Mouse (Mus musculus) gastrocnemius, postnatal 25 days (tissue): ENCODE results near the gene Xpo4. TPM values are rescaled to one million over a fixed set of nuclear protein-coding genes. Genes with fewer than 3 reads are reported as not detected.

ENCODE experiments used
- DNase-seq: peaks from one replicate; pipeline ENCODE4 v3.0.0; 2022
- total RNA-seq, 2 experiments: library from RNA; stranded (reverse); gene quantifications; 1 replicate in 1 of 2; 2 replicates in 1 of 2; pipeline ENCODE4 v1.2.3; 2021

The Xpo4 gene
- total RNA-seq, 2 experiments from 2014 or later = 6.4 to 10.1 TPM

- DNase-seq = no peak
Observed at GRCm38 (mm10) chr14:57606663-57607365, 58.4 kb downstream of the Xpo4 start.

GRCm38 (mm10) chr14:57593279-57593678 is 72.0 kb downstream of the Xpo4 start:
- DNase-seq = no peak

- DNase-seq = no peak
Observed at GRCm38 (mm10) chr14:57591830-57592229, 73.4 kb downstream of the Xpo4 start.

- no peak for DNase-seq
Observed at GRCm38 (mm10) chr14:57576364-57577060, 88.7 kb downstream of the Xpo4 start.

- DNase-seq = no peak
Observed at GRCm38 (mm10) chr14:57574792-57575587, 90.2 kb downstream of the Xpo4 start.

- DNase-seq = peak; percentile 94
Observed at GRCm38 (mm10) chr14:57571155-57572133, 93.8 kb downstream of the Xpo4 start, which contains the start of gene Eef1akmt1. Eef1akmt1 (minus strand) TSS chr14:57571612.

- DNase-seq = no peak
Observed at GRCm38 (mm10) chr14:57565626-57566025, 99.6 kb downstream of the Xpo4 start.

- no peak for DNase-seq
Observed at GRCm38 (mm10) chr14:57556922-57557321, 108.3 kb downstream of the Xpo4 start.

- DNase-seq = no peak
Observed at GRCm38 (mm10) chr14:57555471-57556070, 109.7 kb downstream of the Xpo4 start.

GRCm38 (mm10) chr14:57554434-57554833 is 110.8 kb downstream of the Xpo4 start:
- DNase-seq = no peak

GRCm38 (mm10) chr14:57552945-57553344 is 112.3 kb downstream of the Xpo4 start:
- DNase-seq = no peak

- DNase-seq = no peak
Observed at GRCm38 (mm10) chr14:57547062-57547461, 118.2 kb downstream of the Xpo4 start.

- DNase-seq = no peak
Observed at GRCm38 (mm10) chr14:57546557-57547021, 118.6 kb downstream of the Xpo4 start.

GRCm38 (mm10) chr14:57546131-57546530 is 119.1 kb downstream of the Xpo4 start:
- no peak for DNase-seq

- DNase-seq = no peak
Observed at GRCm38 (mm10) chr14:57545526-57545925, 119.7 kb downstream of the Xpo4 start.

- no peak for DNase-seq
Observed at GRCm38 (mm10) chr14:57543420-57544039, 121.7 kb downstream of the Xpo4 start.

GRCm38 (mm10) chr14:57542231-57542630 is 123.0 kb downstream of the Xpo4 start:
- no peak for DNase-seq

- no peak for DNase-seq
Observed at GRCm38 (mm10) chr14:57540683-57541082, 124.5 kb downstream of the Xpo4 start.

GRCm38 (mm10) chr14:57537261-57538015 is 127.8 kb downstream of the Xpo4 start:
- DNase-seq = peak; percentile 24

- no peak for DNase-seq
Observed at GRCm38 (mm10) chr14:57536820-57537219, 128.4 kb downstream of the Xpo4 start.
